Mouse (Mus musculus) heart, postnatal 0 days (tissue): ENCODE data around the gene Foxk2.

Source experiments
- CTCF ChIP-seq: IDR thresholded peaks from 2 replicates; pipeline ENCODE4 v1.5.1; 2016; ENCODE audit warnings: antibody characterized with exemption, control low read depth, low read depth
- EP300 ChIP-seq: IDR thresholded peaks from 2 replicates; pipeline ENCODE4 v1.6.1; 2016; ENCODE audit warnings: antibody characterized with exemption, low read depth

- TF ChIP-seq CTCF (no peak), EP300 (no peak)
These were observed 88.4 kb downstream of the Foxk2 start for GRCm38 (mm10) chr11:121348166-121348565.
